Mouse (Mus musculus) MEL (cell line): ENCODE results near the gene Lmf2. TPM values are rescaled to one million over a fixed set of nuclear protein-coding genes. Genes with fewer than 3 reads are reported as not detected.

Source experiments
- DNase-seq: peaks from one replicate; pipeline ENCODE4 v3.0.0; 2011; ENCODE audit warnings: low read depth, low spot score
- H3K27ac ChIP-seq: 2 replicates; pipeline ENCODE4 v1.5.1; 2012; ENCODE audit warnings: low read depth, mild to moderate bottlenecking, control low read depth, low read length, moderate library complexity; ENCODE audit not compliant: control insufficient read depth
- H3K27me3 ChIP-seq, 2 experiments: fragments of 150-350 bp in 1 of 2; sonication (generic) in 1 of 2; 2 replicates each; pipeline ENCODE4 v1.6.1; 2012; ENCODE audit warnings: low read length in 2 of 2, mild to moderate bottlenecking in 2 of 2, improper control_type of control experiment in 1 of 2, moderate library complexity in 1 of 2; ENCODE audit not compliant: insufficient read depth in 2 of 2, control insufficient read depth in 1 of 2
- H3K36me3 ChIP-seq, 2 experiments: 2 replicates each; pipeline ENCODE4 v1.6.1; 2012 to 2014; ENCODE audit warnings: low read length in 2 of 2, improper control_type of control experiment in 1 of 2, inconsistent platforms in 1 of 2, mild to moderate bottlenecking in 1 of 2; ENCODE audit not compliant: insufficient read depth in 2 of 2, control insufficient read depth in 1 of 2
- H3K4me1 ChIP-seq, 2 experiments: fragments of 150-350 bp in 1 of 2; sonication (generic) in 1 of 2; 2 replicates each; pipeline ENCODE4 v1.6.1; 2012; ENCODE audit warnings: low read length in 2 of 2, improper control_type of control experiment in 1 of 2, mild to moderate bottlenecking in 1 of 2; ENCODE audit not compliant: insufficient read depth in 2 of 2, control insufficient read depth in 1 of 2
- H3K4me3 ChIP-seq, 2 experiments: fragments of 150-350 bp in 1 of 2; sonication (generic) in 1 of 2; 2 replicates each; pipeline ENCODE4 v1.5.1; 2012; ENCODE audit warnings: low read depth in 2 of 2, low read length in 2 of 2, mild to moderate bottlenecking in 2 of 2, moderate library complexity in 2 of 2, control low read depth in 1 of 2, improper control_type of control experiment in 1 of 2; ENCODE audit not compliant: control insufficient read depth in 1 of 2, insufficient read depth in 1 of 2
- H3K79me2 ChIP-seq: 2 replicates; pipeline ENCODE4 v1.6.1; 2012; ENCODE audit warnings: mild to moderate bottlenecking, low read length, moderate library complexity; ENCODE audit not compliant: control insufficient read depth, poor library complexity, insufficient read depth
- H3K9ac ChIP-seq: 2 replicates; pipeline ENCODE4 v1.6.1; 2012; ENCODE audit warnings: low read depth, mild to moderate bottlenecking, control low read depth, low read length, moderate library complexity; ENCODE audit not compliant: control insufficient read depth, poor library complexity, severe bottlenecking
- H3K9me3 ChIP-seq: fragments of 150-350 bp; sonication (generic); replicated peaks from 2 replicates; pipeline ENCODE4 v1.6.1; 2012; ENCODE audit warnings: mild to moderate bottlenecking, low read length, improper control_type of control experiment, moderate library complexity; ENCODE audit not compliant: insufficient read depth
- E2F4 ChIP-seq: IDR thresholded peaks from 2 replicates; pipeline ENCODE4 v1.6.1; 2011; ENCODE audit warnings: low read depth, low read length, improper control_type of control experiment, borderline replicate concordance
- ELF1 ChIP-seq: IDR thresholded peaks from 2 replicates; pipeline ENCODE4 v1.6.1; 2014; ENCODE audit warnings: low read depth, mild to moderate bottlenecking, inconsistent platforms, low read length, improper control_type of control experiment, moderate library complexity
- EP300 ChIP-seq, 2 experiments: IDR thresholded peaks; 2 replicates each; pipeline ENCODE4 v1.6.1; 2011; ENCODE audit warnings: improper control_type of control experiment in 2 of 2, low read length in 2 of 2, low read depth in 1 of 2, mild to moderate bottlenecking in 1 of 2
- ETS1 ChIP-seq: IDR thresholded peaks from 2 replicates; pipeline ENCODE4 v1.6.1; 2012; ENCODE audit warnings: low read depth, mild to moderate bottlenecking, inconsistent platforms, low read length, improper control_type of control experiment, moderate library complexity
- GATA1 ChIP-seq: IDR thresholded peaks from 2 replicates; pipeline ENCODE4 v1.6.1; 2011; ENCODE audit warnings: low read depth, low read length, improper control_type of control experiment
- HCFC1 ChIP-seq: IDR thresholded peaks from 2 replicates; pipeline ENCODE4 v1.6.1; 2012; ENCODE audit warnings: low read depth, mild to moderate bottlenecking, inconsistent platforms, low read length, improper control_type of control experiment, moderate library complexity
- KAT2A ChIP-seq: conservative IDR thresholded peaks from 2 replicates; pipeline ENCODE4 v1.6.1; 2012; ENCODE audit warnings: low read depth, low read length, improper control_type of control experiment, inconsistent platforms
- MAZ ChIP-seq: IDR thresholded peaks from 2 replicates; pipeline ENCODE4 v1.6.1; 2012; ENCODE audit warnings: low read depth, mild to moderate bottlenecking, inconsistent platforms, low read length, improper control_type of control experiment
- MEF2A ChIP-seq: IDR thresholded peaks from 2 replicates; pipeline ENCODE4 v1.6.1; 2014; ENCODE audit warnings: low read depth, mild to moderate bottlenecking, inconsistent platforms, low read length, improper control_type of control experiment; ENCODE audit not compliant: poor library complexity, insufficient replicate concordance, severe bottlenecking; ENCODE audit errors: extremely low read depth
- MXI1 ChIP-seq: IDR thresholded peaks from 2 replicates; pipeline ENCODE4 v1.6.1; 2011; ENCODE audit warnings: mild to moderate bottlenecking, low read depth, low read length, improper control_type of control experiment
- MYC ChIP-seq: IDR thresholded peaks from 2 replicates; pipeline ENCODE4 v1.6.1; 2011; ENCODE audit warnings: low read depth, mild to moderate bottlenecking, low read length, improper control_type of control experiment, moderate library complexity
- POLR2A ChIP-seq, 2 experiments: IDR thresholded peaks; 2 replicates each; pipeline ENCODE4 v1.6.1; 2011 to 2012; ENCODE audit warnings: low read length in 2 of 2, mild to moderate bottlenecking in 2 of 2, control low read depth in 1 of 2, improper control_type of control experiment in 1 of 2, low read depth in 1 of 2, moderate library complexity in 1 of 2; ENCODE audit not compliant: control insufficient read depth in 1 of 2, insufficient read depth in 1 of 2, poor library complexity in 1 of 2
- RCOR1 ChIP-seq: IDR thresholded peaks from 2 replicates; pipeline ENCODE4 v1.6.1; 2012; ENCODE audit warnings: low read depth, mild to moderate bottlenecking, inconsistent platforms, low read length, improper control_type of control experiment
- TAL1 ChIP-seq: IDR thresholded peaks from 2 replicates; pipeline ENCODE4 v1.6.1; 2012; ENCODE audit warnings: mild to moderate bottlenecking, inconsistent platforms, low read length, moderate library complexity, mixed read lengths
- TBP ChIP-seq: IDR thresholded peaks from 2 replicates; pipeline ENCODE4 v1.8.0; 2011; ENCODE audit warnings: low read depth, low read length, improper control_type of control experiment
- TCF12 ChIP-seq: IDR thresholded peaks from 2 replicates; pipeline ENCODE4 v1.6.1; 2014; ENCODE audit warnings: low read depth, mild to moderate bottlenecking, inconsistent platforms, low read length, improper control_type of control experiment, moderate library complexity
- USF1 ChIP-seq: IDR thresholded peaks from 2 replicates; pipeline ENCODE4 v1.6.1; 2014; ENCODE audit warnings: low read depth, mild to moderate bottlenecking, inconsistent platforms, low read length, improper control_type of control experiment, moderate library complexity
- USF2 ChIP-seq, 2 experiments: IDR thresholded peaks; 2 replicates each; pipeline ENCODE4 v1.6.1; 2011 to 2012; ENCODE audit warnings: improper control_type of control experiment in 2 of 2, low read length in 2 of 2, borderline replicate concordance in 1 of 2, inconsistent platforms in 1 of 2, low read depth in 1 of 2, mild to moderate bottlenecking in 1 of 2; ENCODE audit not compliant: insufficient read depth in 1 of 2
- ZKSCAN1 ChIP-seq: IDR thresholded peaks from 2 replicates; pipeline ENCODE4 v1.6.1; 2012; ENCODE audit warnings: low read depth, mild to moderate bottlenecking, inconsistent platforms, low read length, improper control_type of control experiment, moderate library complexity
- polyA plus RNA-seq, 2 experiments: library from polyadenylated mRNA; stranded (reverse) in 1 of 2; unstranded in 1 of 2; fragments of >175 nt in 1 of 2; fragments of >200 nt in 1 of 2; gene quantifications; 2 replicates each; pipeline versions ENCODE4 v1.2.1 to v1.2.4; 2012; ENCODE audit warnings: low replicate concordance in 2 of 2, low read depth in 1 of 2; ENCODE audit not compliant: insufficient read length in 2 of 2, insufficient read depth in 1 of 2, missing spikeins in 1 of 2
- total RNA-seq: library from RNA; depleted of rRNA; stranded (reverse); fragments of 300-350 nt; gene quantifications from 2 replicates; pipeline ENCODE4 v1.2.3, GENCODE M21; 2012

Gene Lmf2
- total and polyA plus RNA-seq, 3 experiments = 14.5 to 52.0 TPM; not detected in 1

GRCm38 (mm10) chr15:89378831-89379401 lies 23.5 kb upstream of the Lmf2 start, which contains the start of gene Odf3b:
Gene Odf3b (minus strand): TSS chr15:89379282.
- H3K79me2 ChIP-seq = peaks cover under 1% of the 10 kb centered on the region; the same call in 1 of the 2 replicates
- peaks cover 0 to 11% of the 10 kb centered on the region in 2 experiments; a peak in 1 of 4 replicates for H3K4me1 ChIP-seq
- DNase-seq = no peak
- peaks cover 0 to 8% of the 10 kb centered on the region in 2 experiments; a peak in 2 of 4 replicates for H3K36me3 ChIP-seq
- no peaks in the 10 kb centered on the region for H3K27me3 ChIP-seq
- TF ChIP-seq RCOR1 (no peak), HCFC1 (no peak), MAZ (no peak), ELF1 (no peak), USF2 (IDR thresholded peaks at IDR 0.05; ENCODE audit: borderline replicate concordance in 1 of 2, insufficient read depth in 1 of 2, low read depth in 1 of 2, low read length in 2 of 2) (no peak), MYC (no peak), MEF2A (no peak), ZKSCAN1 (no peak), ETS1 (no peak), TCF12 (no peak), TAL1 (no peak), TBP (no peak), MXI1 (no peak), KAT2A (no peak), USF1 (no peak), POLR2A (IDR thresholded peaks at IDR 0.05; ENCODE audit: control insufficient read depth in 1 of 2, insufficient read depth in 1 of 2, low read depth in 1 of 2, low read length in 2 of 2, poor library complexity in 1 of 2) (no peak), GATA1 (no peak), EP300 (IDR thresholded peaks at IDR 0.05; ENCODE audit: low read depth in 1 of 2, low read length in 2 of 2) (no peak), E2F4 (no peak)
- TF ChIP-seq, all 39 proteins: peak for 0
- no peak within 1 kb of the TSS for H3K27ac ChIP-seq
- no peak within 1 kb of the TSS for H3K4me3 ChIP-seq
- no peak within 1 kb of the TSS for H3K9ac ChIP-seq
- H3K9me3 ChIP-seq = no peaks in the 10 kb centered on the region
